Mouse (Mus musculus): ENCODE measurements around the gene Tspan2.
A peak's percentile ranks its signal among the peaks of the same experiment; 100 is the strongest.

Tspan2 gene

GRCm38 (mm10) chr3:102735031-102735558 is 766 bp downstream of the Tspan2 start:
- peak; percentile 41 for DNase-seq (ENCODE audit: low spot score)

- no peak for DNase-seq (ENCODE audit: low spot score)
Measured at GRCm38 (mm10) chr3:102735638-102736037, 1.3 kb downstream of the Tspan2 start.

- no peak for DNase-seq (ENCODE audit: low spot score)
Measured at GRCm38 (mm10) chr3:102736436-102736835, 2.1 kb downstream of the Tspan2 start.

- DNase-seq (ENCODE audit: low spot score): no peak
Measured at GRCm38 (mm10) chr3:102737106-102737505, 2.8 kb downstream of the Tspan2 start.

GRCm38 (mm10) chr3:102738161-102738901 is 4.0 kb downstream of the Tspan2 start:
- DNase-seq (ENCODE audit: low spot score): no peak

- no peak for DNase-seq (ENCODE audit: low spot score)
Measured at GRCm38 (mm10) chr3:102738926-102739325, 4.6 kb downstream of the Tspan2 start.

- DNase-seq (ENCODE audit: low spot score): no peak
Measured at GRCm38 (mm10) chr3:102742725-102743124, 8.4 kb downstream of the Tspan2 start.

GRCm38 (mm10) chr3:102743202-102743601 is 8.9 kb downstream of the Tspan2 start:
- DNase-seq (ENCODE audit: low spot score): no peak

GRCm38 (mm10) chr3:102743781-102744471 is 9.6 kb downstream of the Tspan2 start:
- no peak for DNase-seq (ENCODE audit: low spot score)

GRCm38 (mm10) chr3:102744657-102745056 is 10.3 kb downstream of the Tspan2 start:
- DNase-seq (ENCODE audit: low spot score): no peak

GRCm38 (mm10) chr3:102746174-102746573 is 11.8 kb downstream of the Tspan2 start:
- DNase-seq (ENCODE audit: low spot score): no peak

- DNase-seq (ENCODE audit: low spot score): no peak
Measured at GRCm38 (mm10) chr3:102748038-102748437, 13.7 kb downstream of the Tspan2 start.

GRCm38 (mm10) chr3:102748686-102749085 is 14.4 kb downstream of the Tspan2 start:
- DNase-seq (ENCODE audit: low spot score): no peak

GRCm38 (mm10) chr3:102751136-102751535 is 16.8 kb downstream of the Tspan2 start:
- no peak for DNase-seq (ENCODE audit: low spot score)

- no peak for DNase-seq (ENCODE audit: low spot score)
Measured at GRCm38 (mm10) chr3:102751536-102751935, 17.2 kb downstream of the Tspan2 start.

- DNase-seq (ENCODE audit: low spot score): no peak
Measured at GRCm38 (mm10) chr3:102752053-102752452, 17.7 kb downstream of the Tspan2 start.

GRCm38 (mm10) chr3:102752457-102752856 is 18.1 kb downstream of the Tspan2 start:
- no peak for DNase-seq (ENCODE audit: low spot score)

GRCm38 (mm10) chr3:102755801-102756200 is 21.5 kb downstream of the Tspan2 start:
- DNase-seq (ENCODE audit: low spot score): peak; percentile 75

GRCm38 (mm10) chr3:102757019-102757418 is 22.7 kb downstream of the Tspan2 start:
- DNase-seq (ENCODE audit: low spot score): no peak

GRCm38 (mm10) chr3:102760236-102760635 is 25.9 kb downstream of the Tspan2 start:
- no peak for DNase-seq (ENCODE audit: low spot score)

GRCm38 (mm10) chr3:102762388-102762787 is 28.1 kb downstream of the Tspan2 start:
- no peak for DNase-seq (ENCODE audit: low spot score)

GRCm38 (mm10) chr3:102763713-102764400 is 29.5 kb downstream of the Tspan2 start:
- DNase-seq (ENCODE audit: low spot score): no peak

GRCm38 (mm10) chr3:102764850-102765249 is 30.5 kb downstream of the Tspan2 start:
- DNase-seq (ENCODE audit: low spot score): no peak
